Mouse (Mus musculus) MEL (cell line): Measurements from ENCODE around the gene Gm26992. TPM values are rescaled to one million over a fixed set of nuclear protein-coding genes. Genes with fewer than 3 reads are reported as not detected.

Source experiments
- DNase-seq: peaks from one replicate; pipeline ENCODE4 v3.0.0; 2011; ENCODE audit warnings: low read depth, low spot score
- H3K27ac ChIP-seq: 2 replicates; pipeline ENCODE4 v1.5.1; 2012; ENCODE audit warnings: low read depth, mild to moderate bottlenecking, control low read depth, low read length, moderate library complexity; ENCODE audit not compliant: control insufficient read depth
- H3K27me3 ChIP-seq, 2 experiments: fragments of 150-350 bp in 1 of 2; sonication (generic) in 1 of 2; 2 replicates each; pipeline ENCODE4 v1.6.1; 2012; ENCODE audit warnings: low read length in 2 of 2, mild to moderate bottlenecking in 2 of 2, improper control_type of control experiment in 1 of 2, moderate library complexity in 1 of 2; ENCODE audit not compliant: insufficient read depth in 2 of 2, control insufficient read depth in 1 of 2
- H3K36me3 ChIP-seq, 2 experiments: 2 replicates each; pipeline ENCODE4 v1.6.1; 2012 to 2014; ENCODE audit warnings: low read length in 2 of 2, improper control_type of control experiment in 1 of 2, inconsistent platforms in 1 of 2, mild to moderate bottlenecking in 1 of 2; ENCODE audit not compliant: insufficient read depth in 2 of 2, control insufficient read depth in 1 of 2
- H3K4me1 ChIP-seq, 2 experiments: fragments of 150-350 bp in 1 of 2; sonication (generic) in 1 of 2; 2 replicates each; pipeline ENCODE4 v1.6.1; 2012; ENCODE audit warnings: low read length in 2 of 2, improper control_type of control experiment in 1 of 2, mild to moderate bottlenecking in 1 of 2; ENCODE audit not compliant: insufficient read depth in 2 of 2, control insufficient read depth in 1 of 2
- H3K4me3 ChIP-seq, 2 experiments: fragments of 150-350 bp in 1 of 2; sonication (generic) in 1 of 2; 2 replicates each; pipeline ENCODE4 v1.5.1; 2012; ENCODE audit warnings: low read depth in 2 of 2, low read length in 2 of 2, mild to moderate bottlenecking in 2 of 2, moderate library complexity in 2 of 2, control low read depth in 1 of 2, improper control_type of control experiment in 1 of 2; ENCODE audit not compliant: control insufficient read depth in 1 of 2, insufficient read depth in 1 of 2
- H3K79me2 ChIP-seq: 2 replicates; pipeline ENCODE4 v1.6.1; 2012; ENCODE audit warnings: mild to moderate bottlenecking, low read length, moderate library complexity; ENCODE audit not compliant: control insufficient read depth, poor library complexity, insufficient read depth
- H3K9ac ChIP-seq: 2 replicates; pipeline ENCODE4 v1.6.1; 2012; ENCODE audit warnings: low read depth, mild to moderate bottlenecking, control low read depth, low read length, moderate library complexity; ENCODE audit not compliant: control insufficient read depth, poor library complexity, severe bottlenecking
- H3K9me3 ChIP-seq: fragments of 150-350 bp; sonication (generic); replicated peaks from 2 replicates; pipeline ENCODE4 v1.6.1; 2012; ENCODE audit warnings: mild to moderate bottlenecking, low read length, improper control_type of control experiment, moderate library complexity; ENCODE audit not compliant: insufficient read depth
- BHLHE40 ChIP-seq: IDR thresholded peaks from 2 replicates; pipeline ENCODE4 v1.6.1; 2012; ENCODE audit warnings: low read depth, mild to moderate bottlenecking, inconsistent platforms, low read length, improper control_type of control experiment, borderline replicate concordance
- CHD1 ChIP-seq: IDR thresholded peaks from 2 replicates; pipeline ENCODE4 v1.6.1; 2012; ENCODE audit warnings: low read depth, mild to moderate bottlenecking, inconsistent platforms, low read length, improper control_type of control experiment
- CTCF ChIP-seq, 3 experiments: IDR thresholded peaks in 2 of 3; conservative IDR thresholded peaks in 1 of 3; 2 replicates each; pipeline ENCODE4 v1.5.1; 2011 to 2012; ENCODE audit warnings: low read length in 3 of 3, low read depth in 2 of 3, mild to moderate bottlenecking in 2 of 3, improper control_type of control experiment in 1 of 3, inconsistent platforms in 1 of 3, mixed read lengths in 1 of 3, moderate library complexity in 1 of 3; ENCODE audit not compliant: control insufficient read depth in 1 of 3, insufficient read depth in 1 of 3, poor library complexity in 1 of 3, severe bottlenecking in 1 of 3
- E2F4 ChIP-seq: IDR thresholded peaks from 2 replicates; pipeline ENCODE4 v1.6.1; 2011; ENCODE audit warnings: low read depth, low read length, improper control_type of control experiment, borderline replicate concordance
- ELF1 ChIP-seq: IDR thresholded peaks from 2 replicates; pipeline ENCODE4 v1.6.1; 2014; ENCODE audit warnings: low read depth, mild to moderate bottlenecking, inconsistent platforms, low read length, improper control_type of control experiment, moderate library complexity
- EP300 ChIP-seq, 2 experiments: IDR thresholded peaks; 2 replicates each; pipeline ENCODE4 v1.6.1; 2011; ENCODE audit warnings: improper control_type of control experiment in 2 of 2, low read length in 2 of 2, low read depth in 1 of 2, mild to moderate bottlenecking in 1 of 2
- GABPA ChIP-seq: IDR thresholded peaks from 2 replicates; pipeline ENCODE4 v1.6.1; 2012; ENCODE audit warnings: low read depth, mild to moderate bottlenecking, inconsistent platforms, low read length, improper control_type of control experiment, moderate library complexity
- GATA1 ChIP-seq: IDR thresholded peaks from 2 replicates; pipeline ENCODE4 v1.6.1; 2011; ENCODE audit warnings: low read depth, low read length, improper control_type of control experiment
- HCFC1 ChIP-seq: IDR thresholded peaks from 2 replicates; pipeline ENCODE4 v1.6.1; 2012; ENCODE audit warnings: low read depth, mild to moderate bottlenecking, inconsistent platforms, low read length, improper control_type of control experiment, moderate library complexity
- JUND ChIP-seq: IDR thresholded peaks from 2 replicates; pipeline ENCODE4 v1.6.1; 2011; ENCODE audit warnings: low read depth, mild to moderate bottlenecking, improper control_type of control experiment, low read length
- KAT2A ChIP-seq: conservative IDR thresholded peaks from 2 replicates; pipeline ENCODE4 v1.6.1; 2012; ENCODE audit warnings: low read depth, low read length, improper control_type of control experiment, inconsistent platforms
- MAX ChIP-seq: IDR thresholded peaks from 2 replicates; pipeline ENCODE4 v1.6.1; 2011; ENCODE audit warnings: low read length, improper control_type of control experiment
- MYC ChIP-seq: IDR thresholded peaks from 2 replicates; pipeline ENCODE4 v1.6.1; 2011; ENCODE audit warnings: low read depth, mild to moderate bottlenecking, low read length, improper control_type of control experiment, moderate library complexity
- NELFE ChIP-seq: IDR thresholded peaks from 2 replicates; pipeline ENCODE4 v1.6.1; 2011; ENCODE audit warnings: low read depth, low read length, improper control_type of control experiment
- NRF1 ChIP-seq: IDR thresholded peaks from 2 replicates; pipeline ENCODE4 v1.6.1; 2014; ENCODE audit warnings: low read depth, mild to moderate bottlenecking, inconsistent platforms, low read length, improper control_type of control experiment, moderate library complexity; ENCODE audit not compliant: poor library complexity, insufficient read depth, severe bottlenecking
- POLR2AphosphoS2 ChIP-seq: IDR thresholded peaks from 2 replicates; pipeline ENCODE4 v1.6.1; 2011; ENCODE audit warnings: low read length, improper control_type of control experiment
- RAD21 ChIP-seq: IDR thresholded peaks from 2 replicates; pipeline ENCODE4 v1.6.1; 2011; ENCODE audit warnings: mild to moderate bottlenecking, low read depth, low read length, improper control_type of control experiment
- RCOR1 ChIP-seq: IDR thresholded peaks from 2 replicates; pipeline ENCODE4 v1.6.1; 2012; ENCODE audit warnings: low read depth, mild to moderate bottlenecking, inconsistent platforms, low read length, improper control_type of control experiment
- SIN3A ChIP-seq: IDR thresholded peaks from 2 replicates; pipeline ENCODE4 v1.6.1; 2012; ENCODE audit warnings: low read length, improper control_type of control experiment, inconsistent platforms
- SMC3 ChIP-seq: IDR thresholded peaks from 2 replicates; pipeline ENCODE4 v1.6.1; 2011; ENCODE audit warnings: low read depth, low read length, improper control_type of control experiment
- TAL1 ChIP-seq: IDR thresholded peaks from 2 replicates; pipeline ENCODE4 v1.6.1; 2012; ENCODE audit warnings: mild to moderate bottlenecking, inconsistent platforms, low read length, moderate library complexity, mixed read lengths
- USF1 ChIP-seq: IDR thresholded peaks from 2 replicates; pipeline ENCODE4 v1.6.1; 2014; ENCODE audit warnings: low read depth, mild to moderate bottlenecking, inconsistent platforms, low read length, improper control_type of control experiment, moderate library complexity
- USF2 ChIP-seq, 2 experiments: IDR thresholded peaks; 2 replicates each; pipeline ENCODE4 v1.6.1; 2011 to 2012; ENCODE audit warnings: improper control_type of control experiment in 2 of 2, low read length in 2 of 2, borderline replicate concordance in 1 of 2, inconsistent platforms in 1 of 2, low read depth in 1 of 2, mild to moderate bottlenecking in 1 of 2; ENCODE audit not compliant: insufficient read depth in 1 of 2
- ZKSCAN1 ChIP-seq: IDR thresholded peaks from 2 replicates; pipeline ENCODE4 v1.6.1; 2012; ENCODE audit warnings: low read depth, mild to moderate bottlenecking, inconsistent platforms, low read length, improper control_type of control experiment, moderate library complexity
- ZMIZ1 ChIP-seq: IDR thresholded peaks from 2 replicates; pipeline ENCODE4 v1.6.1; 2012; ENCODE audit warnings: low read depth, mild to moderate bottlenecking, inconsistent platforms, low read length, improper control_type of control experiment, moderate library complexity
- ZNF384 ChIP-seq: IDR thresholded peaks from 2 replicates; pipeline ENCODE4 v1.6.1; 2012; ENCODE audit warnings: low read depth, mild to moderate bottlenecking, inconsistent platforms, low read length, improper control_type of control experiment
- polyA plus RNA-seq, 2 experiments: library from polyadenylated mRNA; stranded (reverse) in 1 of 2; unstranded in 1 of 2; fragments of >175 nt in 1 of 2; fragments of >200 nt in 1 of 2; gene quantifications; 2 replicates each; pipeline versions ENCODE4 v1.2.1 to v1.2.4; 2012; ENCODE audit warnings: low replicate concordance in 2 of 2, low read depth in 1 of 2; ENCODE audit not compliant: insufficient read length in 2 of 2, insufficient read depth in 1 of 2, missing spikeins in 1 of 2
- total RNA-seq: library from RNA; depleted of rRNA; stranded (reverse); fragments of 300-350 nt; gene quantifications from 2 replicates; pipeline ENCODE4 v1.2.3, GENCODE M21; 2012; rRNA removed

Gm26992 gene
- total RNA-seq: not detected in 2 replicates
- not detected for polyA plus RNA-seq

- no peaks in the 10 kb centered on the region for H3K79me2 ChIP-seq
- no peaks in the 10 kb centered on the region for H3K27me3 ChIP-seq
- TF ChIP-seq ZNF384 (no peak), RCOR1 (no peak), KAT2A (no peak), TAL1 (no peak), MAX (no peak), ZKSCAN1 (no peak), JUND (no peak), POLR2AphosphoS2 (no peak), ELF1 (no peak), GABPA (no peak), SMC3 (no peak), BHLHE40 (no peak), CHD1 (no peak), NELFE (no peak), SIN3A (no peak), USF1 (no peak), EP300 (IDR thresholded peaks at IDR 0.05; ENCODE audit: low read depth in 1 of 2, low read length in 2 of 2) (no peak), E2F4 (no peak), GATA1 (no peak)
- H3K9me3 ChIP-seq: no peaks in the 10 kb centered on the region
- H3K4me1 ChIP-seq: no peaks in the 10 kb centered on the region
- H3K27ac ChIP-seq: no peak within 1 kb of the TSS
- H3K4me3 ChIP-seq: no peak within 1 kb of the TSS
- no peak within 1 kb of the TSS for H3K9ac ChIP-seq
- DNase-seq: no peak
- no peaks in the 10 kb centered on the region for H3K36me3 ChIP-seq
Observed at GRCm38 (mm10) chrX:103421710-103422109, at the start of gene Gm26992. Gene Gm26992, plus strand, starts transcription at chrX:103422010.

- H3K79me2 ChIP-seq: no peaks in the 10 kb centered on the region
- TF ChIP-seq SIN3A (no peak), EP300 (IDR thresholded peaks at IDR 0.05; ENCODE audit: low read depth in 1 of 2, low read length in 2 of 2) (no peak), KAT2A (no peak), ZMIZ1 (no peak), USF2 (IDR thresholded peaks at IDR 0.05; ENCODE audit: borderline replicate concordance in 1 of 2, insufficient read depth in 1 of 2, low read depth in 1 of 2, low read length in 2 of 2) (no peak), SMC3 (peak; percentile 25; the same call in 1 of the 2 replicates), NELFE (no peak), MAX (no peak), ZKSCAN1 (no peak), RAD21 (peak; percentile 10), HCFC1 (no peak), NRF1 (no peak), CTCF (IDR thresholded peaks at IDR 0.05 in 2 of 3, conservative IDR thresholded peaks at IDR 0.05 in 1 of 3; ENCODE audit: control insufficient read depth in 1 of 3, insufficient read depth in 1 of 3, low read depth in 2 of 3, low read length in 3 of 3, poor library complexity in 1 of 3, severe bottlenecking in 1 of 3) (peak; percentile 5 to 44 (median 29); a peak in 4 of 6 replicates), MYC (no peak), USF1 (no peak), POLR2AphosphoS2 (no peak)
- TF ChIP-seq, all 39 proteins: peak for 3
- H3K27ac ChIP-seq: no peak overlapping the region
- H3K4me3 ChIP-seq: no peak overlapping the region
- peak; percentile 11 for DNase-seq
- H3K4me1 ChIP-seq: no peaks in the 10 kb centered on the region
- H3K27me3 ChIP-seq: no peaks in the 10 kb centered on the region
- H3K36me3 ChIP-seq: no peaks in the 10 kb centered on the region
- H3K9me3 ChIP-seq: no peaks in the 10 kb centered on the region
- H3K9ac ChIP-seq: no peak overlapping the region
Observed at GRCm38 (mm10) chrX:103374250-103374649, 47.6 kb upstream of the Gm26992 start.
